Mouse (Mus musculus) myocyte (in vitro differentiated cells): ENCODE results near the gene Dag1.

Experiments
- CEBPB ChIP-seq: IDR thresholded peaks from 2 replicates; pipeline ENCODE4 v1.6.1; 2011; ENCODE audit warnings: mild to moderate bottlenecking, moderate library complexity; ENCODE audit not compliant: poor library complexity, insufficient read depth, severe bottlenecking
- E2F4 ChIP-seq: IDR thresholded peaks from one replicate; pipeline ENCODE4 v1.6.1; 2011; ENCODE audit warnings: mild to moderate bottlenecking, control low read depth, moderate library complexity; ENCODE audit not compliant: insufficient read depth
- MAX ChIP-seq: IDR thresholded peaks from one replicate; pipeline ENCODE4 v1.6.1; 2011; ENCODE audit warnings: low read depth, mild to moderate bottlenecking, control low read depth
- MYOD1 ChIP-seq, 3 experiments: IDR thresholded peaks; one replicate each; pipeline ENCODE4 v1.6.1; 2011; ENCODE audit warnings: control low read depth in 2 of 3, low read depth in 2 of 3, mild to moderate bottlenecking in 2 of 3, moderate library complexity in 1 of 3; ENCODE audit not compliant: insufficient read length in 2 of 3, control insufficient read depth in 1 of 3
- POLR2A ChIP-seq: IDR thresholded peaks from one replicate; pipeline ENCODE4 v1.6.1; 2011; ENCODE audit warnings: low read depth, mild to moderate bottlenecking, control low read depth, moderate library complexity; ENCODE audit not compliant: insufficient read length
- SRF ChIP-seq: IDR thresholded peaks from one replicate; pipeline ENCODE4 v1.6.1; 2011; ENCODE audit warnings: low read depth; ENCODE audit not compliant: control insufficient read depth, insufficient read length
- TCF12 ChIP-seq: IDR thresholded peaks from one replicate; pipeline ENCODE4 v1.6.1; 2011; ENCODE audit warnings: mild to moderate bottlenecking, control low read depth; ENCODE audit not compliant: poor library complexity, insufficient read depth, severe bottlenecking
- USF1 ChIP-seq: IDR thresholded peaks from one replicate; pipeline ENCODE4 v1.6.1; 2011; ENCODE audit warnings: low read depth, mild to moderate bottlenecking, control low read depth, moderate library complexity

DNA sequence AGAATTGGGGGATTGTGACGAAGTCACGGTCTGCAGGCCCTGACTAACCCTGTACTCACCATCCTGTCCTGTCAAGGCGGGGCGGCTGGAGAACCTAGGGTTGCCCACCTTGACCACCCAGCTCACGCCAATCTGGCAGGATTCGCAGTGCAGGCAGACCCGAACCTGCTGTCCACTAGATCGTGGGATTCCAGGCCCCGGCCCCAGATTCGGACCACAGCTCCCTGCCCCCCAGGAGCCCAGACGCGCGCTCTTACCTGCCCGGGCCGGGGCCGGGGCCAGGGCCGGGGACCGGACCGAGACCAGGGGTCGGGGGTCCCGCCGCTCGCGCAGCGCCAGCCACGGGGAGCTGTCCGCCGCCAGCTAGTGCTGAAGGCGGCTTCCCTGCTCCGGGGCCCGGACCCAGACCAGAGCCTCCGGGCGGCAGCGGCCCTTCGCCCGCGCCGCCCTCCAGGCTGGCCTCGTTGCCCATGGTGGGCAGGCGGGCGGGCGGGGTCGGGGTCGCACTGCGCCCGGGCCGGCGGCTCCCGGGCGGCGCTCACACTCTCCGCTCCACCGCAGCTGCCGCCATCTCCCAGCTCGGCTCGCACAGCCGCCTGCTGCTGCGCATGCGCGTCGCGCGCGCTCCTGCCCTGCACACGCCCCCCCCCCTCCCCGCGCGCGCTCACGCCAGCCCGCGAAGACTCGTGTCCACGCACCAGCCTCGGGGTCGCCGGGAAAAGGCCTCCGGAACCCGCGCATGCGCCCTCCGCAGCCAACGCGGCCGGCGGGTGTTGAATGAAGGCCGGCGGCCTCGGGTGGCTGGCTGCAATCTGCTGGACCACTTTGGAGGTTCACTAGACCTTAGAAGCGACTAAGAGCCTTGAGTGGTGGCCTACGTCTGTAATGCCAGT lies 73.7 kb downstream of the Dag1 start, which contains the start of gene Bsn:
- no peak for TF ChIP-seq TCF12
- no peak for TF ChIP-seq POLR2A
- TF ChIP-seq E2F4, result no peak
- TF ChIP-seq CEBPB, result no peak
- TF ChIP-seq MAX, result no peak
- TF ChIP-seq SRF, result no peak
- no peak for TF ChIP-seq USF1
- no peak for TF ChIP-seq MYOD1 (IDR thresholded peaks at IDR 0.05; ENCODE audit: control insufficient read depth in 1 of 3, insufficient read length in 2 of 3, low read depth in 2 of 3)
